Mouse (Mus musculus): ENCODE measurements around the gene Tcl1.
"Not testable (repeated sequence)": the region's sequence is repeated elsewhere in the genome, so short reads cannot be mapped to it uniquely, and the experiment has no call there.

Gene Tcl1

DNA sequence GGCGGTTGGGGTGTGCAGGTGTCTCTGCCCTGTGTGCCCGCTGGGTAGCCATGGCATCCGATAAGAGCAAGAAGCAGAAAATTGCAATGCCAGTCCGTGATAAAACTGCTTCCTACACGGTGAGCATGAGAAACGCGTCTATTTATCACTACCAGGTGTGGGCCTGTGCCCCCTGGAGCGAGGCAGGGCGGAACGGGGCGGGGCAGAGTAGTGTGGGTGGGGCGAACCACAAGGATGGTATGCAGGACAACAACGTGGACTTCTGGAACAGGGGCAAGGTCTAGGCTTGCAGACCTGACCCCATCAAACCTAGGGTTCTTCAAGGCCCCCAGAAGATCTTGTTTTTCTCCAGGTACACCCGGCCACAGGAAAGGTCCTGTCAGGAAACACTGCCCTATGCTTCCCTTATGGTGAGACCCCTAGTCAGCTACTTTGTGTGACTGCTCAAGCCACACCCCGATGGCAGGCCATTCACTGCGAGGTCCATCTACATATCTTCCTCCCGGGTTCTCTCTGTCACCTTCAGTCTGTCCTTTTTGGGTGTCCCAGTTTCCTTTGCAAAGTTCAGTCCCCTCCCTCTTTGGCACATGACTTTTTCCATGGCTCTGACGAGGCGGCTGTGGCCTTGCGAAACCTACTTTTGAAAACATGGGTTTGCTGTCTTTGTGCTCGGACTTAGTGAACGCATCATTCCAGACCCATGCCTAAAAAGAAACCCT is at the start of gene Tcl1:
TSS of gene Tcl1 (minus strand) at position 193 of the 719 bp plus-strand sequence.
- no peak for DNase-seq (ENCODE audit: low read depth in 2 of 2, low spot score in 2 of 2)

DNA sequence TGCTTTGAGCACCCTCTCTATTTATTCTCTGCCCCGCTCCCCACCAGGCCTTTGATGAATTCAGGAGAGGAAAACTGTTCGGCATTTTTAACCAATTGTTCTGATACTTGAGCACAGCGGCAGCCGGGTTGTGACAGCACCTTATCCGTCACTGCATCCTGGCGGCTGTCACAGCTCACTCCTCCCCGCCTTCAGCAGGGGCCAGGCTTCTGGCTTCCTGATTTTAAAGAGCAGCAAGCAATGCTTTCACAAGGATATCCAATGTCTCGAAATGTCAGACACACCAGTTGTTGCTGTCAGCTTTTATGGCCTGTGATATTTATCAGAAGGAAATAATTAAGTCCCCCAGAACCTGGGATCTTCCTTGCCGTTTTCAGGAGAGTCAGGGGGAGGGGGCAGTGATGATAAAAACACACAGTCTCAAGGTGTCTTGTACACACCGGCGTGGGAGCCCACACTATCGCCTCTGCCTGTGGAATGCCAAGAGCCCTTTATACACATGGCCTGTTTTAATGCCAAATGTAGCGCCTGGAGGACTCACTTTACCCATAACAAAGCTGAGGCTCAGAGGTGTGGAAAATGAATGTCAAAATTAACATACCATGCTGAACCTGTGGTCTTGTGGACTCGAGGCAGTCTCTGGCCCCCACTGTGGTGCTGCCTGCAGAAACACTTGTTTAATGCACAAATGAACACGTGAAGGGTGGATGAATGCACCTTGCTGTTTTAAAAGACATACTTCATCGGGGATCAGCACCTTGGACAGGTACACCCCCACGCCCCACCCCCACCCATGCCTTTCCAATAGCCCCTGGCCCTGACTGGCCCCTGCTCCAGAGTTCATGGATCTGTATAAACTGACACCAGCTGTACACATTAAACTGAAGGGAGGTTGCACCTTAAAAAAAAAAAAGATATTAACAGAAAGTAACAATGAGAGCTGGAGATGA is 48.7 kb upstream of the Tcl1 start:
- DNase-seq (ENCODE audit: low read depth in 2 of 2, low spot score in 2 of 2): no peak

- DNase-seq (ENCODE audit: low read depth in 2 of 2, low spot score in 2 of 2): no peak
These were observed 44.5 kb upstream of the Tcl1 start for GRCm38 (mm10) chr12:105267076-105267475.

DNA sequence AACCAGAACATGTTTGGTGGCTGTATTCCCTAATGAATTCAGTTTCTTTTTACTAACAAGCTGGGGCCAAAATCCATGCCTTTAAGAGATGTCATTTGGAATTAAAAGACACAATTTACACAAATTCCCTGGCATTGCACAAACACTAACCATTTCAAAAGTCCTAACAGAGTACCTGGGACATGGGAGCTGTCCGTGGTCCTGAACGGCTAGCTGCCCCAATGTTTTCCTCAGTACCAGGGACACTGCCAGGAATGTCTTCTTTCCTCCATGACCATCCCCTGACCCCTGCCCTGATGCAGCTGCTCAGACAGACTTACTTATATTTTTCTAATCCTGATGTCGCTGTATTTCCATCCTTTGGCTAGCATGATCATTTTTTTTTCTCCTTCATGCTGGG is 43.5 kb upstream of the Tcl1 start:
- DNase-seq (ENCODE audit: low read depth in 2 of 2, low spot score in 2 of 2): no peak

DNA sequence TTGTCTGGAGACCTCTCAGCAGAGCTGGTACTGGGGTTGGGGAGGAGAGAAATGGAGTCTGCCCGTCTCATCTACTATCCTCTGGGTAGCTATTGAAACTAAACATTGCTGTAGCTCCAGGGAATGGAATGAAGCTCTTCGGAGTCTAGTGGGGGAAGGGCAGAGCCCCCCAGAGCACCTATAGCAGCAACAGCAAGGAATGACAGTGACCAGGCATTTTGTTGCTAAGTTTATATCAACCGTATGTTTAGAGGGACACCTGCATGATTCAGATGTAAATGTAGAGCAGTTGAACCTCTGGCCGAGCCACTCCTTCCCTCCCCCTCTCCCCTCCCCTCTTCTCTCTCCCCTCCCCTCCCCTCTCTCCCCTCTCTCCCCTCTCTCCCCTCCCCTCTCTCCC is 36.6 kb upstream of the Tcl1 start:
- no peak for DNase-seq (ENCODE audit: low read depth in 2 of 2, low spot score in 2 of 2)

DNA sequence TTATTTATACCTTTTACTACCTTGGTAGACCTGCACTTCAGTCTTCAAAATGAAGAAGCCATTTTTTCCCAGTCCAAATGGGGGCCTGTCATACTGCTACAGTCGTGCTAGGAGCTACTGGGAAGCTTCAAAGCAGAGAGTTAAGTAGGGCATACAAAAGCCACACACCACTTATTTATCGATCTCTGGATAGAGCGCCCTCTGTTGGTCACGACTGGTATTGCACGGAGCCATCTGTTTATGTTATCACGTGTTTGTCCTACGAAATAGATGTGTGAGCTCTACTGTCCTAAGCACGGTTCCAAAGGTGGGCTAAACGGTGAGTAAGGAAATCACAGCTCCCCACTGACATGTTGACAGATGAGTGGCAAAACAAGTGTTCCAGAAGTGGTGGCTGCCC is 36.2 kb upstream of the Tcl1 start:
- no peak for DNase-seq (ENCODE audit: low read depth in 2 of 2, low spot score in 2 of 2)

DNA sequence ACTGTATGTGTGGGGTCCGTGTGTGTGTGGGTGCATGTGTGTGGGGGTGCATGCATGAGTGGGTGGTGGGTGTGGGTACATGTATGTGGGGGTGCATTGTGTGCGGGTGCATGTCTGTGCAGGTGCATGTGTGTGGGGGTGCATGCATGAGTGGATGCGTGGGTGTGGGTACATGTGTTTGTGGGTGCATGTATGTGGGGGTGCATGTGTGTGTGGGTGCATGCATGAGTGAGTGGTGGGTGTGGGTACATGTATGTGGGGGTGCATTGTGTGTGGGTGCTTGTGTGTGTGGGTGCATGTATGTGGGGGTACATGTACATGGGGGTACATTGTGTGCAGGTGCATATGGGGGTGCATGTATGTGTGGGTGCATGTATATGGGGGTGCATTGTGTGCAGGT is 31.2 kb upstream of the Tcl1 start:
- DNase-seq (ENCODE audit: low read depth in 2 of 2, low spot score in 2 of 2): no peak

- DNase-seq (ENCODE audit: low read depth in 2 of 2, low spot score in 2 of 2): no peak
These were observed 26.2 kb upstream of the Tcl1 start for GRCm38 (mm10) chr12:105248763-105249233.

DNA sequence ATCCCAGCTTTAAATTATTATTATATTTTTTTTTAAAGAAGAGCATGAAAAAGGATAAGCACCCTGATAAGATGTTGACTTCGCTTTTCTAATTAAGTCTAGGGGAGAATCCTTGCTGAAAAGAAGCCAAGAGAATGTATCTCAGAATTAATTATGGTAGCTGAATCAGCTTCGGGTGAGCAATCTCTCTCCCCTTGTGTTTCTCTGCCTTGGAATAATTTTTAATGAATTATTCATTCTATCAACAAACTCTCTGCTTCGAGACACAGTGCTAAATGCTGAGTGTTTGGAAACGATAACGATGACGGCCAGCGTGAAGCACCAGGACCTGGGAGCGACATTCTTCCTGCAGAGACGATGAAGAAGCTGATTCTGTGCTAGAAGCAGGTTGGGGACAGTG is 16.5 kb upstream of the Tcl1 start:
- no peak for DNase-seq (ENCODE audit: low read depth in 2 of 2, low spot score in 2 of 2)

DNA sequence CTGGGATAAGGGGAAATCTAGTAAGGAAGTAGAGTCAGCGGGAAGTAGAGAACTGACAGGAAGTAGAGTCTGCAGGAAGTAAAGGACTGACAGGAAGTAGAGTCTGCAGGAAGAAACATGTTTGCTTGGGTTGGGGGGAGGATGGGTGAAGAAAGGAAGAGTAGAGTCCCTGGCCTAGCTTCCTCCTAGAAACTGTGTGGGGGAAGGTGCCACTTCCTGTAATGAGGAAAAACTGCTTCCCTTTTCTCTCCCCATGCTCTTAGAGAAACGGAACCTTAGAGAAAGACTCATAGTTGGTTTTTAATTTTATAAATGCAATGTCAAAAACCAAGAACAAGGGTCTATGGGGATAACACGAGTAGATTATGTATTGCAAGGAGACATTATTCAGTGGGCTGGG is 12.5 kb upstream of the Tcl1 start:
- DNase-seq (ENCODE audit: low read depth in 2 of 2, low spot score in 2 of 2): no peak

- DNase-seq (ENCODE audit: low read depth in 2 of 2, low spot score in 2 of 2): no peak
These were observed 11.8 kb upstream of the Tcl1 start for GRCm38 (mm10) chr12:105234362-105234761.

DNA sequence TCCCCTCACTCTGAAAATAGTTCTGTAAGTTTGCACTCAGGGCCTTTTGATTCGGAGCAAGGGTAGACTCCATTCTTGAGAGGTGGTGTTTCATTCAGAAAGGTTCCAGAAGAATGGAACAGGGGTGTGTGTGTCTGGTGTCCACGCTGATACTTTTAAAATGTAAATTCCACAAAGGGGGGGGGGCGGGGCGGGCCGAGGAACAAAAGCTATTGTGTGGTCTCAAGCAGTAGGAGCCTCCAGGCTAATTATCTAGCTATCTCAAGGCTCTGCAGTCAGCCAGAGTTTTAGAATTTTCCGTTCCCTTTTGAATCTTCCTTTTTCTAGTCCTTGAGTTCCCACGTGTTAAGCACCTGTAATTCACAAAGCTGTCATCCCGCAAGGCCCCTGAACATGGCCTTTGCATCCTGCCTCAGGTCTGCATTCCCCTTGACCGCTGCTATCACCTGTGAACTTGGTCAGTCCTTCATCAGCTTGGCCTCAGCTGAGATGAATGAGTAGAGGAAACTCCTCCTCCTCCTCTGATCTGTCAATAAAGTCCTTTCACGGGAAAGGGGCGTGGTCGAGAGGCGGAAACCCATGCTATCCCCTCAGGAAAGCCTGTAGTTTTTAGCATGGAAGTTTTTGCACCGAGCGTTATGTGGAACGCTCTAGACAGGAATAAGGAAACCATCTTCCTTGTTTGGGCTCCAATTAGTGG is 2.2 kb upstream of the Tcl1 start:
- DNase-seq (ENCODE audit: low read depth in 2 of 2, low spot score in 2 of 2): no peak

GRCm38 (mm10) chr12:105217101-105217760 is 5.4 kb downstream of the Tcl1 start:
- no peak for DNase-seq (ENCODE audit: low read depth in 2 of 2, low spot score in 2 of 2)

- no peak for DNase-seq (ENCODE audit: low read depth in 2 of 2, low spot score in 2 of 2)
These were observed 13.4 kb downstream of the Tcl1 start for GRCm38 (mm10) chr12:105209231-105209630.

DNA sequence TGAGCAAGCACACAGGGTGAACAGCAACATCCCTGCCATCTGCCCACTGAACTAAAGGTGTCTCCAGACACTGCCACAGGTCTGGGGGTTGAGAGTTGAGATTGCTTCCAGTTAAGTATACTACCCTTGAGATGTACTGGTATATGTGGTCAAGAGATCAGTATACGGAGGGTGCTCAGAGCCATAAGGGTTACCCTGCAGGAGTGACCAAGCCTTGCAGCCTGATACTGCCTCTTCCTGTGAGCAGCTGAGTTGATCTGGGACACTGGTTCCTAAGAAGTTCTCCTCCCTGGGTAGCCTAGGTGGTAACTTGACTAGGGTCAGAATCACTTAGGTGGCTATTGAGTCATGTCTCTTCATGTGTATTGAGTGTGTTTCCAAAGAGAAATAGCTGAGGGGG is 14.2 kb downstream of the Tcl1 start:
- DNase-seq (ENCODE audit: low read depth in 2 of 2, low spot score in 2 of 2): no peak

- no peak for DNase-seq (ENCODE audit: low read depth in 2 of 2, low spot score in 2 of 2)
These were observed 15.5 kb downstream of the Tcl1 start for GRCm38 (mm10) chr12:105207071-105207470.

DNA sequence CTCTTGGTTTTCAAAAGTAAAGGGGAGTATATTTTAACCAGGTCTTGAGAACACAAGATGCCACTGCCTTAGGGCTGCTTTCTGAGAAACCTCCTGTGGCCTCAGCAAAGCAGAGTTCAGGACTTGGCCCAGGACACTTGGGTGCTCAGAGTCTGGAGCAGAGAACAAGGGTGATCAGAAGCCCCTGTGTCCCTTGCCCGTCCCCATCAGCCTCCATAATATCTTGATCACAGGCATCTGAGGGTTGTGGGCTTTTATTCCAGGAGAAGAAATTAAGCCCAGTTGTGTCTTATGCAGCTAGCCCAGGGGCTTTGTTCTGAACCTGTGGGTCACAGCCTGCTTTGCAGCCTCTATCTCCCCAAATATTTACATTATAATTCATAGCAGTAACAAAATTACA is 20.9 kb downstream of the Tcl1 start, which contains the start of gene Tcl1b4:
TSS of gene Tcl1b4 (plus strand) at position 301 of the 400 bp plus-strand sequence.
- not testable (repeated sequence) for DNase-seq (ENCODE audit: low read depth in 2 of 2, low spot score in 2 of 2)

DNA sequence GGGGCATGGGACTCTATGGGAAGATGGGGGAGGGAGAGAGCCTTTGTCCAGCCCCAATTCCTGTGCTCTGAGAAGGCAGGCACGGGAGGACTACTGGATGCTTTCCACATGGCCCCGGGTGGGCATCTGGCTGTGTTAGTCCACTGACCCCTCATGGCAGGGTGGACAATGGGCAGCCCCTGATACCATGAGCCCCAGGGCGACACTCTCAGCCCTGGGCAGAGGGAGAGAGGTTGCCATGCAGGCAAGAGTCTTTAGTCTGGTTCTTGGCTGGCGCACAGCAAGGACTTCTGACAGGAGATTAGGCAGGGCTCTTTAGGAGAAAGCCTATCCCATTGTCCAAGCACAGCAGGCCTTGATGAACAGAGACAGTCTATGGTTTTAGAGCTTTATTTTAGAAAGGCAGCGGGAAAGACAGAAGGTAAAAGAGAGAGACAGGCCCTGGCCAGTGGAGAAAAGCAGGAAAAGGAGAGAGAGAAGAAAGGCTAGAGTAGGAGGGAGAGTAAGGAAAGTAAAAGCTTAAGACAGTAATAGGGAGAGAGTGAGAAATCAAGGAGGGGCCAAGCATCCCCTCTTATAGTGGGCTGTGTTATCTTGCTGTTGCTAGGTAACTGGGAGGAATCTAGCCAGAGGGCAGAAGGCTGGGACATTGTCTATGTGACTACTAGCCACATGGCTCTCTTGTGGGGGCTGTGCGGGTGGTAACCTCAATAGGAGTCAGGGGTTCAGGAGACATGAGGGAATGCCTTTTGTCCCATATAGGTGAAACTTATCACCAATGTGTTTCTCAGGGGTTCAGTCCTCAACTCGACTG is 22.7 kb downstream of the Tcl1 start:
- DNase-seq (ENCODE audit: low read depth in 2 of 2, low spot score in 2 of 2): not testable (repeated sequence)

- DNase-seq (ENCODE audit: low read depth in 2 of 2, low spot score in 2 of 2): not testable (repeated sequence)
These were observed 31.9 kb downstream of the Tcl1 start, which contains the start of gene Tcl1b3 for GRCm38 (mm10) chr12:105190743-105191142. Tcl1b3 (plus strand) TSS chr12:105191043.

DNA sequence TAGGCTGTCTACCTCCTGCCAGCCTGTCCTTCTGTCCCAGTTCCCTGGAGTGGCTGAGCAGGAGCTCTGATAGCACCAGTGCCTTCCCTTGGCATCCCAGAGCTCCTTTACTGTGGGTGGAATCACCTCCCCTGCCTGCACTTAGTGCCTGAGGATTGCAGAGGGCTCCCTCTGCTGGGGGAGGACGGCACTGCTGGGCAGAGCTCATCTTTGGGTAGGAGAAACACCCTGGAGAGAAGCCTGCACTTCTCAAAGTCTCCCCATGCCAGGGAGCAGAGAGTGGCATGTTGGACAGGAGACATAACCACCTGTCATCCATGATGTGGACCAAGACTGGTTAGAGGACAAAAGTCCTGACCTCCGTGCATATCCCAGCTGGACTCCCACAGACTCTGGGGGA is 33.6 kb downstream of the Tcl1 start:
- not testable (repeated sequence) for DNase-seq (ENCODE audit: low read depth in 2 of 2, low spot score in 2 of 2)

All from CD8-positive naive resting alpha-beta T cell, adult 2 months (primary cell).